Mouse (Mus musculus): ENCODE data around the gene Vps25. TPM values are rescaled to one million over a fixed set of nuclear protein-coding genes. Genes with fewer than 3 reads are reported as not detected.

Gene Vps25
- total RNA-seq, 1 experiment from 2014 or later, result 61.9 TPM

DNA sequence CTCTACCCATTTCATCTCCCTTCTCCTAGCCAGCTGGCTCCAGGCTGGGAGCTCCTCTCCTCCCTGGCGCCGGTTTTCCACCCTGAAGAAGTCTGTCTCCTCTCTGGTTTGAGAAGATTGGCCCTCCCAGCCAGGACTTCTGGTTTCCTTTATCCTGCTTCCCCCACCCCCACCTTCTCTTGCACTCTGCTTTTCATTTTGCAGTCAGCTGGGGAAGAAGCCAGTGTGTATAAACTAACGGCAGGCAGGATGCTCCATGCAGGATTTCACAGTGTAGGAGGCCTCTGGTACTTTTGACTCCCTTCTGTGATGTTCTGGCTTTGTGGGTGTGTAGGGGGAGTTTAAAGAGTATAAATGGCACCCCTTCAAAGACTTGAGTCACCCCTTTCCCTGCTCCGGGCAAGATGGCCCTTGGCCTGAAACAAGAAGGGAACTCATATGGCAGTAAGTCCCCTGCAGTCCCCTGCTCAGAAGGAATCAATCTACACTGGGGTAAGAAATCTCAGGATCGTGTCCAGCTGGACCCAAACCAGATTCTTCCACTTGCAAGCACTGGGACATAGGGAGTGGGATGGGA lies 15.3 kb upstream of the Vps25 start:
- no peak for ATAC-seq (replicated peaks; ENCODE audit: low read depth, poor library complexity, severe bottlenecking)

- no peak for ATAC-seq (replicated peaks; ENCODE audit: low read depth, poor library complexity, severe bottlenecking)
Observed at GRCm38 (mm10) chr11:101245071-101245470, 8.4 kb upstream of the Vps25 start.

- ATAC-seq (replicated peaks; ENCODE audit: low read depth, poor library complexity, severe bottlenecking), result peak; percentile 37; the same call in 1 of the 2 replicates
Observed at GRCm38 (mm10) chr11:101245855-101246701, 7.4 kb upstream of the Vps25 start, which contains the start of gene Ramp2. Gene Ramp2 (plus strand): TSS chr11:101246028.

DNA sequence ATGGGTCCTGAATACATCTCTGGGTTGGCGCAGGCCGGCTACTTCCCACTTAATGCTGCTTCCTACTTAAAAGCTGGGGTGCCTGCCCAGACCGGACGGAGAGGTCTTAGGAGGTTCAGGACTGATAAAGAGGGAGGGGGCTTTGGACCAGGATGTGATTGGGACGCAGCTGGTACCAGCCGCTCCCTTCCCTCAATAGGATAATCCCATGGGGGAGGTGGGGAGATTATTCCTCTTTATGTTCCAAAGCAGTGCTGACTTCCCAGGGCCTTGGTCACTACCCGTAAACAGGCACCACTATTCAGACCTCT lies 6.8 kb upstream of the Vps25 start:
- peak; percentile 34 for ATAC-seq (replicated peaks; ENCODE audit: low read depth, poor library complexity, severe bottlenecking)

DNA sequence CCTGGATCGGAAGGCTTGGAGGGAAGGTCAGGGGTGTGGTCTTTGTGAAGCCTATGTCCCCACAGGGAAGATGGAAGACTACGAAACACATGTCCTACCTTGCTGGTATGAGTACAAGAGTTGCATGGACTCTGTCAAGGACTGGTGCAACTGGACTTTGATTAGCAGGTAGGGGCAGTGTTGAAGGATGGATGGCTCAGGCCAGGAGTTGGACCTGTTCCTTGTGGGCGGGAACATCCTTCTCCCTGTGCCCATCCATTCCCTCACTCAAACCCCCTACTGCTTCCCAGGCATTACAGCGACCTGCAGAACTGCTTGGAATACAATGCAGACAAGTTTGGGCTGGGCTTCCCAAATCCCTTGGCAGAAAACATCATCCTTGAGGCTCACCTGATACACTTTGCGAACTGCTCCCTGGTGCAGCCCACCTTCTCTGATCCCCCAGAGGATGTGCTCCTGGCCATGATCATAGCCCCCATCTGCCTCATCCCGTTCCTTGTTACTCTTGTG lies 5.9 kb upstream of the Vps25 start:
- no peak for ATAC-seq (replicated peaks; ENCODE audit: low read depth, poor library complexity, severe bottlenecking)

DNA sequence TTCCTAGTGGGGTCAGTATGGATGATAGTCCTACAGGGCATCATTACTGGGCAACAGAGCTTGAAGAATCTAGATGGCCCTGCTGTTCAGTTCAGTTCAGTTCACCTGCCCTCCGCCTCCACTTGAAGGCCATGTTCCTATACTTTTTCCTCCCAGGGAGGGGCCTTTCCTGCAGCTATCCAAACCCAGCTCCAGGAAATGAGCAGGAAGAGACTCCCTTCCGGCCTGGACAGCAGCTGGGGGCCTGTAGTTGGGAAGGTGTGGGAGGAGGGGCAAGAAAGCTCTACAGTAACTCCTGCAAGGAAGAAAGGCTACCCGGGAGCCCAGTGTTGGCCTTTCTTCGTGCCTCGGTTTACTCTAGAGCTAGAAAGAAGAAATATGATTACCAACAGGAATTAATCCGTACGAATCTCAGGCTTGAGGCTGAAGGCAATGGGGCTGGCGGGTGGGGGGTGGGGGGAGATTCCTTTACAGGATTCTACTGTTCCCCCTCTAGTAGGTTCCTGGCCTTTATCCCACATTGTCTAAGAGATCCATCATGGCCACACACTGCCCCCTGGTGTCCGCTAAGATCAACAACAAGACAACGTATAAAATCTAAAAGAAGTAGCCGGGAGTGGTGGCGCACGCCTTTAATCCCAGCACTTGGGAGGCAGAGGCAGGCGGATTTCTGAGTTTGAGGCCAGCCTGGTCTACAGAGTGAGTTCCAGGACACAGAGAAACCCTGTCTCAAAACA lies 5.1 kb upstream of the Vps25 start:
- ATAC-seq (replicated peaks; ENCODE audit: low read depth, poor library complexity, severe bottlenecking), result peak; percentile 59

DNA sequence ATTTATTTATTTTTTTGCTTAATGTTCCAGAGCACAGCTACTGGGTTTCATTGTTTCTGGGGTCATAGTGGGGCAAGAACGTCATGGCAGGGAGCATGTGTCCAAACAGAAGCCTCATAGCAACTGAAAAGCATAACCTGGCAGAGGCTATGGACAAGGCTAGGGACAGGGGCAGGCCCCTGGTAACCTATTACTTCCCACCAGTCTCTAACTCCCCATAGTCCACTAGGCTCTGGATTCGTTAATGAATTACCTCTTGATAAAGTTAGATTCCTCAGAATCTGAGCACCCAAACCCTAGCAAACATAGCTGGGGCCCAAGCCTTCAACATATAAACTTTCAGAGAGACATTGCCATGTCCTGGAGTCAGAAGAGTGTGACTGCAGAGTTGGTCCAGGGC lies 2.5 kb upstream of the Vps25 start:
- ATAC-seq (replicated peaks; ENCODE audit: low read depth, poor library complexity, severe bottlenecking), result no peak

DNA sequence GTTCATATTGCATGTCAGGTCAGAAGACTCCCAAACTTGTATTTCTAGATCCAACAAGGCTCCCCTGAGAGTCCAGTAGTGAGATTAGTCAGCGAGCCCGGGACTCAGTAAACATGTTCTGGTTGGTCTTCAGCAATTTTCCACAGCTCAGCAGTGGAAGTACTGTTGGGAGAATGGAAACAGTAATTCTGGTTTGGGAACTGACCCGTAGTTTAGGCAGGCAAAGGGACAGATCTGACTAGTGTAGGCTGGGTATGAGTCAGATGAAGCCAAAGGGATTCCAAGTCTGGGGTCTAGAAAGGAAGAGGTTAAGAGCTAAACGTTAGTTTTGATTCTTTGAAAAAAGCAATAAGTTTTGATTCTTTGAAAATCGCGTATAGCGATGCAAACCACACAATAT lies 566 bp upstream of the Vps25 start:
- ATAC-seq (replicated peaks; ENCODE audit: low read depth, poor library complexity, severe bottlenecking), result no peak

DNA sequence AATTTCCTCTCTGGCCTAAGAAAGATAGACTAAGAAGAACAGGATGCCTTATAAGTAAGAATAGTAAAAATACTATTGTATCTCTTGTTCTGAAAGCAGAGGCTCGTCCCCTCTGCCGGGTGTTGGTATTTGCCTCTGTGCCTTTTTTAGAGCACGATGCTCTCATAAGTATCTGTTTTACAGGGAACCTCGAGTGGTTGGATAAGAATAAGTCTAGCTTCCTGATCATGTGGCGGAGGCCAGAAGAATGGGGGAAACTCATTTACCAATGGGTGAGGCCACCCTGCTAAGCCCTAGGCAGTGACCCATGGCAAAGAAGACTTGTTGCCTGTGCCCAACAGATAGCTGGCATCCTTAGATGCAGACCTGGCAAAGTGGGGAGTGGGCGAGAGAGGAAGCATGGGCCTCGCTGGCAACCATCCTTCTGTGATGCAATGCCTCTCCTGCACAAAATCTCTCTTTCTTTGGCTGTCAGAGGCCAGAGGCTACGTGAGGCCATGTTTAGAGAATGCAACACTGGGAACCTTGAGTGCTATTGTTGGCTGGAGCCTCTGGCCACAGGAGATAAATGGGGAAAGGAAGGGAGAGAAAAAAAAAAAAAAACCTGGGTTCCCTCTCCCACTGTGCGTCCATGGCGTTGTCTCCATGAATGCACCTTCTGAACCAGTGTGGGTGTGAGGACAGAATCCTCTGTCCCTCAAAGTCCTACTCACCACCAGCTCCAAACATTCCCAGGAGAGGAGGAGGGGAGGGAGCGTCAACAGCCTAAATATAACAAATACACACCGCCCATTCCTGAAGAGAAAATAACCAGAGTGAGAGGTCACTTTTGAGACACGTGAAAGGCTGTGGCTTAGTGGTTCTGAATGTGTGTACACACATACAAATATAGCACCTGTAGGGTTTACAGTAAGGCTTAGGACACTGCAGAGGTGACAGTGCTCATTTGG lies 2.6 kb downstream of the Vps25 start:
- ATAC-seq (replicated peaks; ENCODE audit: low read depth, poor library complexity, severe bottlenecking), result no peak

- ATAC-seq (replicated peaks; ENCODE audit: low read depth, poor library complexity, severe bottlenecking), result no peak
Observed at GRCm38 (mm10) chr11:101259261-101259712, 5.8 kb downstream of the Vps25 start.

DNA sequence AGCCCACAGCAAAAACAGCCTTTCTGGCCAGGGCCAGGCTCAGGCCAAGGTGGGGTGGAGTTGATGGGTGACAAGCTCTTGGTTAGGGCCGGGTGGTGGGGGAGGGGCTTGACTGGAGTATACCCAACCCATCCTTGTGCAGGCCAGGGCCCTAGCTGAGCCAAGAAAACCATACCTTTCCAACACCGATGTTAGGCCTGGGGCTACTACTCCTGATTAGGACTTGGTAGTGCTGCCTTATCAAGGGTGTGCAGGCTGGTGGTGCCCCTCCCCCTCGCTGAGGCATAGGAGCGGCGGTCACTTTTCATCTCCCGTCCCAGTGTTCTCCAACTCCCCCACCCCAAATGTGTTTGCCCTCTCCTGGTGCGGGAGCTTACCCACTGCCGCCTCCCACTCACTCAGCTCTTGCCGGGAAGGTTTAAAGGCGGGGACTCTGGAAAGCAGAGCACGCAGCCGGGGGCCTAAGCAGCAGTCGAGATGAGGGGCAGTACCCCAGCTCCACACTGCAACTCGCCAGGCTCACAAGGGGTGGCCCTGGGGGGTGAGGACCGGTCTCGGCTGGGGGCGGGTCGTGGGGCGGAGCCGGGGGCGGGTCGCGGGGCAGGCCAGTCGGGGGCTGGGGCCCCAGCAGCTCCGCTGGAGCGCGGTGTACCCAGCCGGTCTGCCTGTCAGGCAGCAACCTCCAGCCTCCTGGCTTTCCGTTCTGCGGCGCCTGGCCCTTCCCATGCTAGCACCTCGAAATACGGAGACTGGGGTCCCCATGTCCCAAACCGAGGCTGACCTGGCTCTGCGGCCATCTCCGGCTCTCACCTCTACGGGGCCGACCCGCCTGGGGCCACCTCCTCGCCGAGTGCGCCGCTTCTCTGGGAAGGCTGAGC lies 6.7 kb downstream of the Vps25 start, which contains the start of gene Wnk4:
Gene Wnk4 (plus strand): TSS at position 620 of the 878 bp plus-strand sequence.
- peak; percentile 52 for ATAC-seq (replicated peaks; ENCODE audit: low read depth, poor library complexity, severe bottlenecking)

DNA sequence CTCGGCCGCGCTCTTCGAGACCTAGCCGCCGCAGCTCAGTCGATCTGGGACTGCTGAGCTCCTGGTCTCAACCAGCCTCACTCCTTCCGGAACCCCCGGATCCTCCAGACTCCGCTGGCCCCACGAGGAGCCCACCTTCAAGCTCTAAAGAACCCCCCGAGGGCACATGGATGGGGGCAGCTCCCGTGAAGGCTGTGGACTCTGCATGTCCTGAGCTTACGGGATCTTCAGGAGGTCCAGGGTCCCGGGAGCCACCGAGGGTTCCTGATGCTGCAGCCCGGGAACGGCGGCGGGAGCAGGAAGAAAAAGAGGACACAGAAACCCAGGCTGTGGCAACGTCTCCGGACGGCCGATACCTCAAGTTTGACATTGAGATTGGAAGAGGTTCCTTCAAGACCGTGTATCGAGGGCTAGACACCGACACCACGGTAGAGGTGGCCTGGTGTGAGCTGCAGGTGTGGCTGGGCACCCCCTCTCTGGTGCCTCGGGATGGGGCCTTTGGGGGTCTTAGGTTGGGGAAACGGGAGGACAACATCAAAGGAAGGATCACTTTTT lies 7.4 kb downstream of the Vps25 start:
- ATAC-seq (replicated peaks; ENCODE audit: low read depth, poor library complexity, severe bottlenecking), result no peak

DNA sequence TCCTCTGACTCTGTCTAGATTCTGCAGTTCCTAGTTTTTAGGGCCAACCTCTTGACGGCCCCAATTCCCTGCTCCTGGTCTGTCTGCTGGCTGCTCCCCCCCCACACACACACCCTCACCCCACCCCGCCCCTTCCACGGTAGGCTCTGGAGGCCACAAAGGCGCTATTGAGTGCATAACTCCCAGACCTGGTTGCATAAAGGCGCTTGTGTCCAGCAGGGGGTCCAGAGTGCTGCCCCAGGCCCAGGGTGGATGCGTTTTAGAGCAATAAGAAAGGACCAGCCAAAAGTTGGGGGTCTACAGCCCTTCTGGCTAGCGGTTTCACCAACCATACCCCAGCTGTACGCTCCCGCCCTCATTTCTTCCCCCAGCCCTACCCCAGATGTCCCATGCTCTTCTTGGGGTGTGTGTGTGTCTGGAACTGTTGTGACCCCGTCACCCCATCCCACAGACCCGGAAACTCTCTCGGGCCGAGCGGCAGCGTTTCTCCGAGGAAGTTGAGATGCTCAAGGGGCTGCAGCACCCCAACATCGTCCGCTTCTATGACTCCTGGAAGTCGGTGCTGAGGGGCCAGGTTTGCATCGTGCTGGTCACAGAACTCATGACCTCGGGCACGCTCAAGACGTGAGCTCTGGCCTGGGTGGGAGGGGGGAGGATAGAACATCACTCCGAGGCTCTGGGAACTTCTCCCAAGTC lies 8.9 kb downstream of the Vps25 start:
- no peak for ATAC-seq (replicated peaks; ENCODE audit: low read depth, poor library complexity, severe bottlenecking)

DNA sequence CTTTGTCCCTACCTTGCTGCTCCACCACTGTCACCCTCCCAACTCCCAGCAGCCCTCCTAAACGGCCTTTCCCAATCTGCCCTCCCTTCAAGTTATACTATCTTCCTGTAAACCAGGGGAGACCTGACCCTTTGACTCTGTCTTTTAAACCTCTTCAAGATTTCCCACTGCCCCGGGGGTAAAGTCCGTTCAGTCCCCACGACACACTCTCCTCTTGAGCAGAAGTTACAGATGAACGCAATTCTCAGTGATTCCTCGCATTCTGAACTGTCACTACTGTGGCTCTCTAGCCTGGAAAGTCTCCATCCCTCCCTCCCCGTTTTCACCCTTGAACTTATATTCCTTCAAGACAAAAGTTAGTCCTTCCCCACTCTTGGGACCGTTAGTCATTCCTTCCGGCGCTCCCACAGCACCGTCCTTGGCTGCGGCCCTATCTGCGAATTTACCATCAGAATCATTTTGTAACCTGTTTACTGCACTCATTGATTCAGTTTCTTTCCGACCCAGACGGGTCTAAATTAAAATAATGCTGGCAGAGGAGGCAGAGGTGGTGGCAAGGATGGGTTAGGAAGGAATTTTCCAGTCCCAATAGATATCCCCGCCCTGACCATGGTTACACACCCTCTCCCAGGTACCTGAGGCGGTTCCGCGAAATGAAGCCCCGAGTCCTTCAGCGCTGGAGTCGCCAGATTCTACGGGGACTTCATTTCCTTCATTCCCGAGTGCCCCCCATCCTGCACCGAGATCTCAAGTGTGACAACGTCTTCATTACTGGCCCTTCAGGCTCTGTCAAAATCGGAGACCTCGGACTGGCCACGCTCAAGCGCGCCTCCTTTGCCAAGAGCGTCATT lies 9.9 kb downstream of the Vps25 start:
- no peak for ATAC-seq (replicated peaks; ENCODE audit: low read depth, poor library complexity, severe bottlenecking)

DNA sequence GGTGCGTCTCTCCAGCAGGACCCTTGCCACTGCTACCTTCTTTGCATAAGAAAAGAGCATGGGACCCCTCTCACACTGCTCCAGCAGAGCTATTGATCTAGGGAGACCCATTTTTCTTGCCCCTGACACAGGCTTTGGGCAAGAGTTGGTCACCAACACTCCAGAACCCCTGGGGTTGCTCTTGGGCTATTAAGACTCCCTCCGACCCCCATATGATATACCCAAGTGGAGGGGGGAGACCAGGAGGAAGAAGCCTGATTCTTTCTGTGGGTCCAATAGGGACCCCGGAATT lies 10.4 kb downstream of the Vps25 start:
- ATAC-seq (replicated peaks; ENCODE audit: low read depth, poor library complexity, severe bottlenecking), result no peak

GRCm38 (mm10) chr11:101264954-101265471 lies 11.5 kb downstream of the Vps25 start:
- ATAC-seq (replicated peaks; ENCODE audit: low read depth, poor library complexity, severe bottlenecking), result peak; percentile 34; the same call in 1 of the 2 replicates

DNA sequence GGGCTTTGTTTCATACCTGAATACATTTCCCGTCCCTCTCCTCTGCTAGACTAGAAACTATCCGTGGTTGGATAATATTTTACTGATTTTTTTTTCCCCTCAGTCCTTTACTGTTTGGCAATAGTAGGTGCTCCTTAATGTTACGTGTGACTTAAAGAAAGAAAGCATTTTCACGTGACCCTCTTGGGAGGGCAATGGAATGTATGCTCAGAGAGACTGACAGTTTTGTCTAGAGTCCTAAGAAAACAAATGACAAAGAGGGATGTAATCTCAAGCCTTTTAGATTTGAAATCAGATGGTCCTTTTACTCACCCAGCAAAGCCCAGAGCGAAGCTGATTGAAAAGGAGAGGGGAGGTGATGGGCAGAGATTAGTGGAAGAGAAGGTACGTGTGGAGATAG lies 12.4 kb downstream of the Vps25 start:
- no peak for ATAC-seq (replicated peaks; ENCODE audit: low read depth, poor library complexity, severe bottlenecking)
